Mouse (Mus musculus): ENCODE data around the gene Bend6.

Bend6 gene

DNA sequence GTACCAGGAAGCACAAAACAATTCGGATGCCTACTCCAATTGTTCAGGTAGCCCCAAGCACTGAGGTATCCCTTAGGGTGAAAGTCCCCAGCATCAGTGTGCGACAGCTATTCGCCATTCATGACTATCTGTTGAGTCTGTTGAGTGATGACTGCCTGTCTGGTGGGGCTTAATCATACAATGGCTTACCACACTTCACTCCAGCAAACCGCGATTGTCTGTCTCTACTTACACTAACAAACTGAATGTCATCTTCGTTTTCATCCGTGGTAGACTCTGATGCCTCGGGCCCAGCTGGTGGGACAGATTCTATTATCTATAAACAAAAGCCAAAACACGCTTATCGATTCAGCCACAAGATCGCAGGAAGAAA lies 94.1 kb downstream of the Bend6 start:
- CTCF ChIA-PET, result no interaction called here

DNA sequence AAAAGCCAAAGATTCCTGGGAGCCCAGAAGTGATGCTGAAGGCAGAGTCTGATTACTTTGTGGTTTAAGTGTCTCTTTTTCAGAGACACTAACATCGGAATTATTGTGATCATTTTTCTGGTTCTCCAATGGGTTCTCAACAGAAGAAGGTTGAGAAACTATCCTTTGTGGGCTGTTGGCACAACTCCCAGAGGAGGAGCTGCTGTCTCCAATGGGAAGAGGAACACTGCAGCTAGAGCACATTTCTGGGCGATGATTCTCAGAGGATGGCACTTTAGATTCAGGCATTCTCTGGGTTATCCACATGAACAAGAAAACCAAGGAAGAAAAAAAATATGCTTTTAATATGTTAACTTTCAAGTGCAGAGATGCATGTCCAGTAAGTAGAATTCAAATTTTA lies 104.3 kb downstream of the Bend6 start:
- CTCF ChIA-PET, result no interaction called here
